Mouse (Mus musculus): ENCODE measurements around the gene Rpl5. TPM values are rescaled to one million over a fixed set of nuclear protein-coding genes. Genes with fewer than 3 reads are reported as not detected.

Gene Rpl5
- polyA plus RNA-seq, 1 experiment from 2014 or later = 91.0 TPM

- Histone ChIP-seq H3K36me3 (ENCODE audit: control insufficient read depth, insufficient read depth, low read length) (no peaks in the 10 kb centered on the region), H3K9ac (ENCODE audit: low read length) (no peak overlapping the region), H3K4me1 (ENCODE audit: control insufficient read depth, insufficient read depth, low read length) (no peaks in the 10 kb centered on the region), H3K27ac (replicated peaks; ENCODE audit: low read depth, low read length) (no peak overlapping the region), H3K9me3 (ENCODE audit: control insufficient read depth, low read length) (no peaks in the 10 kb centered on the region), H3K4me3 (ENCODE audit: low read depth, low read length) (no peak overlapping the region), H3K27me3 (ENCODE audit: control insufficient read depth, insufficient read depth, low read length) (no peaks in the 10 kb centered on the region), H3K4me2 (ENCODE audit: low read depth, severe bottlenecking) (no peak overlapping the region)
- ATAC-seq (ENCODE audit: insufficient number of reproducible peaks, low FRiP score, low TSS enrichment, low read depth) (no peak), DNase-seq (ENCODE audit: low spot score) (no peak)
- WGBS = 82% methylated on average over 1 of the region's 1 CpGs
Measured at GRCm38 (mm10) chr5:107942941-107943340, 42.6 kb downstream of the Rpl5 start.

DNA sequence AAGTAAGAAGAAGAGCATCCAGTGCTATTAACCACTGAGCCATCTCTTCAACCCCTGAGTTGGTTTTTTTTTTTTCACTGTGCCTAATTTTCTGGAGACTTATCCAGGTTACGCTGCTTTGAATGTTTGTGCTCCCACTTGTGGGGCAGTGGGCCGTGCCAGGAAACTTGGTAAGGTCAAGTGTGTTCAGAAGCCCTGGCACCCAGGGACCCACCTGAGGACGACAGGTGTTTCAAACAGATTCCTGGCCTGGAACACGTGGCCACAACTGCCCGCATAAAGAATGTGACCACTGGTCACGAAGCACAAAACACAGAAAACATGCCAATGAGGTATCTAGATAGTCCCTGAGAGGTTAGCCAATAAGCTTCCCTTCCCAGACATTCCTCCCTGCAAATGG is 43.2 kb downstream of the Rpl5 start:
- no peak for ATAC-seq (ENCODE audit: insufficient number of reproducible peaks, low FRiP score, low TSS enrichment, low read depth)
- Histone ChIP-seq H3K27ac (replicated peaks; ENCODE audit: low read depth, low read length) (no peak overlapping the region), H3K4me3 (ENCODE audit: low read depth, low read length) (no peak overlapping the region), H3K9ac (ENCODE audit: low read length) (no peak overlapping the region), H3K4me2 (ENCODE audit: low read depth, severe bottlenecking) (no peak overlapping the region), H3K4me1 (ENCODE audit: control insufficient read depth, insufficient read depth, low read length) (no peaks in the 10 kb centered on the region), H3K36me3 (ENCODE audit: control insufficient read depth, insufficient read depth, low read length) (no peaks in the 10 kb centered on the region), H3K27me3 (ENCODE audit: control insufficient read depth, insufficient read depth, low read length) (no peaks in the 10 kb centered on the region), H3K9me3 (ENCODE audit: control insufficient read depth, low read length) (no peaks in the 10 kb centered on the region)
- WGBS = 91% methylated on average over 6 of the region's 6 CpGs
- no peak for DNase-seq (ENCODE audit: low spot score)

GRCm38 (mm10) chr5:107946475-107946874 is 46.2 kb downstream of the Rpl5 start:
- no peaks in the 10 kb centered on the region for H3K9me3 ChIP-seq (ENCODE audit: control insufficient read depth, low read length)
- no peak overlapping the region for H3K4me2 ChIP-seq (ENCODE audit: low read depth, severe bottlenecking)
- H3K4me3 ChIP-seq (ENCODE audit: low read depth, low read length) = no peak overlapping the region
- ATAC-seq (ENCODE audit: insufficient number of reproducible peaks, low FRiP score, low TSS enrichment, low read depth) = no peak
- WGBS = 98% methylated on average over 1 of the region's 1 CpGs
- H3K9ac ChIP-seq (ENCODE audit: low read length) = no peak overlapping the region
- no peaks in the 10 kb centered on the region for H3K36me3 ChIP-seq (ENCODE audit: control insufficient read depth, insufficient read depth, low read length)
- no peaks in the 10 kb centered on the region for H3K4me1 ChIP-seq (ENCODE audit: control insufficient read depth, insufficient read depth, low read length)
- no peak overlapping the region for H3K27ac ChIP-seq (replicated peaks; ENCODE audit: low read depth, low read length)
- H3K27me3 ChIP-seq (ENCODE audit: control insufficient read depth, insufficient read depth, low read length) = no peaks in the 10 kb centered on the region
- no peak for DNase-seq (ENCODE audit: low spot score)

DNA sequence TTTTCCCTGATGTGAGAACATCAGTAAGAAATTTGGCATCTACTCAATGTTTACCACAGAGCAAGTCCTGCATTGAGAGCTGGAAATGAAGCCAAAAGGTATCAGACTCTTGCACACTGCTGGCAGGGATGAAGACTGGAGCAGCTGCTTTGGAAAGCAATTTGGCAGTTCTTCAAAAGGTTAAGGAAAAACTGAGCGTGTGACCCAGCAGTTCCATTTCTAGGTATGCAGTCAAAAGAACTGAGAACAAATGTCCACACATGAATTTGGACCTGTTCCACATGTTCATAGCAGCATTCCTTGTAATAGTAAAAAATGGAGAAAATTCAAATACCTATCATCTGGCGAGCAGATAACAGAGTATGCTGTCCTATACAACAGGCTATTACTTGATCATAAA is 47.2 kb downstream of the Rpl5 start:
- no peaks in the 10 kb centered on the region for H3K4me1 ChIP-seq (ENCODE audit: control insufficient read depth, insufficient read depth, low read length)
- no peak overlapping the region for H3K4me3 ChIP-seq (ENCODE audit: low read depth, low read length)
- no peak overlapping the region for H3K27ac ChIP-seq (replicated peaks; ENCODE audit: low read depth, low read length)
- H3K9ac ChIP-seq (ENCODE audit: low read length) = no peak overlapping the region
- ATAC-seq (ENCODE audit: insufficient number of reproducible peaks, low FRiP score, low TSS enrichment, low read depth) (no peak), DNase-seq (ENCODE audit: low spot score) (no peak)
- 90% methylated on average over 2 of the region's 2 CpGs for WGBS
- H3K27me3 ChIP-seq (ENCODE audit: control insufficient read depth, insufficient read depth, low read length) = no peaks in the 10 kb centered on the region
- H3K4me2 ChIP-seq (ENCODE audit: low read depth, severe bottlenecking) = no peak overlapping the region
- no peaks in the 10 kb centered on the region for H3K36me3 ChIP-seq (ENCODE audit: control insufficient read depth, insufficient read depth, low read length)
- no peaks in the 10 kb centered on the region for H3K9me3 ChIP-seq (ENCODE audit: control insufficient read depth, low read length)

DNA sequence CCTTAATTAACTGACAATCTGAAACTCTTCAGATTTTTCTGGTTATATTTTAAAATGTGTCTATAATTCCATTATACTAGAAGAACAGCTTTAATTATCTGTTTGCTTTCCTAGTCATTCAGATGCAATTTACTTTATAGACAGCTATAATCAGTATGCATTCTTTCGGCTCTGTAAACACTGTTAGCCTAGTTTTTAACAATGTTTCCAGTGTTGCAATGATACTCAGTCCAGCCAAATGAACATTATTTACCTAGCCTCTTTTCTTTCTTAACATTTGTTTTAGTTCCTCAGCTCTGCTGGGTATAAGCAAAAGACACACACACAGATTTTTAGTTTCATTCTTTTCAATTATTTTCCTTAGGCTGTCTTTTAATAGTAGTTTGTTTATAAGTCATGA is 48.6 kb downstream of the Rpl5 start:
- H3K27ac ChIP-seq (replicated peaks; ENCODE audit: low read depth, low read length) = no peak overlapping the region
- no peak overlapping the region for H3K4me3 ChIP-seq (ENCODE audit: low read depth, low read length)
- WGBS = 93% methylated on average over 1 of the region's 1 CpGs
- H3K9ac ChIP-seq (ENCODE audit: low read length) = no peak overlapping the region
- DNase-seq (ENCODE audit: low spot score) = no peak
- no peak overlapping the region for H3K4me2 ChIP-seq (ENCODE audit: low read depth, severe bottlenecking)
- no peaks in the 10 kb centered on the region for H3K27me3 ChIP-seq (ENCODE audit: control insufficient read depth, insufficient read depth, low read length)
- H3K4me1 ChIP-seq (ENCODE audit: control insufficient read depth, insufficient read depth, low read length) = no peaks in the 10 kb centered on the region
- H3K36me3 ChIP-seq (ENCODE audit: control insufficient read depth, insufficient read depth, low read length) = no peaks in the 10 kb centered on the region
- no peak for ATAC-seq (ENCODE audit: insufficient number of reproducible peaks, low FRiP score, low TSS enrichment, low read depth)
- H3K9me3 ChIP-seq (ENCODE audit: control insufficient read depth, low read length) = no peaks in the 10 kb centered on the region

DNA sequence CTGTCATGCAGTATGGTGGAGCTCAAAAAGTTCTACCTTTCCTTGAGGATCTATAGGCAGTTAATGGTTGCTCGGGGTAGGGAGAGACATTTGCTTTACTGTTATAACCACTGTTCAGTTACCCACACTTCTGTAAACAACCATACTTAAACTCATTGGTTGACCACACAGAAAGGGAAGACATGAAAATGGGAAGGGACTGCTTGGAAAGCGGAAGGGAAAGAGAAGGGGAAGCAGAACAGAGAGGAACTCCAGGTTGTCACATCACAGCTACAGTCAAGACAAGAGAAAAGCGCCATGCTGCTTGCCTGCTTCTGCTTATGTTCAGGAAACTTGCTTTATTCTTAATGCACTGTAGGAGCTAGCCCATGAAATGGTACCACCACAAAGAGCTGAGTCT is 49.3 kb downstream of the Rpl5 start:
- WGBS = 85% methylated on average over 3 of the region's 3 CpGs
- Histone ChIP-seq H3K4me3 (ENCODE audit: low read depth, low read length) (no peak overlapping the region), H3K36me3 (ENCODE audit: control insufficient read depth, insufficient read depth, low read length) (no peaks in the 10 kb centered on the region), H3K9me3 (ENCODE audit: control insufficient read depth, low read length) (no peaks in the 10 kb centered on the region), H3K27me3 (ENCODE audit: control insufficient read depth, insufficient read depth, low read length) (no peaks in the 10 kb centered on the region), H3K9ac (ENCODE audit: low read length) (no peak overlapping the region), H3K4me1 (ENCODE audit: control insufficient read depth, insufficient read depth, low read length) (no peaks in the 10 kb centered on the region), H3K4me2 (ENCODE audit: low read depth, severe bottlenecking) (no peak overlapping the region), H3K27ac (replicated peaks; ENCODE audit: low read depth, low read length) (no peak overlapping the region)
- ATAC-seq (ENCODE audit: insufficient number of reproducible peaks, low FRiP score, low TSS enrichment, low read depth) = no peak
- DNase-seq (ENCODE audit: low spot score) = no peak

DNA sequence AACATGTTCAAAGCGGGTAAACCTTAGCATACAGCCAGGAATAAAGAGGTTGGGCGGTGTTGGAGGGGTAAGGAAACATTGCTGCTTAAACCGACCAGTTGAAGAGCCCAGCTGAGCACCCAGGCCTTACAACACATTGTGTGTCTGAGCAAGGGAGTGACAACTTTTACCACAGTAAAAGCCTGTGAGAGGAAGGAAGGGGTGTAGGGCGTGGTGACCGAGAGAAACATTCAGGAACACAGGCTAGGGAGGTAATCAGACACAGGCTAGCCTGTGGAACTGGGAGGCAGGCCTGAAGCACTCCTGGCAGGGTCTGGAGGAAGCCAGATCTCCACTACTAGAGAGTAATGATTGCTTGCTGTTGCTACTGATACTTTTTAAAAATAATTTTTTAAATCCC is 50.3 kb downstream of the Rpl5 start:
- Histone ChIP-seq H3K27ac (replicated peaks; ENCODE audit: low read depth, low read length) (no peak overlapping the region), H3K9me3 (ENCODE audit: control insufficient read depth, low read length) (no peaks in the 10 kb centered on the region), H3K27me3 (ENCODE audit: control insufficient read depth, insufficient read depth, low read length) (no peaks in the 10 kb centered on the region), H3K4me1 (ENCODE audit: control insufficient read depth, insufficient read depth, low read length) (no peaks in the 10 kb centered on the region), H3K4me2 (ENCODE audit: low read depth, severe bottlenecking) (no peak overlapping the region), H3K4me3 (ENCODE audit: low read depth, low read length) (no peak overlapping the region), H3K36me3 (ENCODE audit: control insufficient read depth, insufficient read depth, low read length) (no peaks in the 10 kb centered on the region), H3K9ac (ENCODE audit: low read length) (no peak overlapping the region)
- ATAC-seq (ENCODE audit: insufficient number of reproducible peaks, low FRiP score, low TSS enrichment, low read depth) (no peak), DNase-seq (ENCODE audit: low spot score) (no peak)
- 68% methylated on average over 5 of the region's 5 CpGs for WGBS

Other genes starting within 250 kb of the Rpl5 start
- 0.13 TPM in 1 of 2 replicates, not detected in the other for gene Gfi1, start 174.5 kb upstream of the Rpl5 start, polyA plus RNA-seq (2014; fragmentation: Nextera tagmentation; extraction: Ambion mirVana)
- 0.14 and 0.23 TPM in 2 replicates for gene Ube2d2b, start 70.4 kb upstream of the Rpl5 start, polyA plus RNA-seq (2014; fragmentation: Nextera tagmentation; extraction: Ambion mirVana)
- gene Evi5, start 25.4 kb upstream of the Rpl5 start, polyA plus RNA-seq (2014; fragmentation: Nextera tagmentation; extraction: Ambion mirVana) = 65.6 and 66.9 TPM in 2 replicates
- 17.6 and 18.8 TPM in 2 replicates for gene Fam69a, start 86.6 kb downstream of the Rpl5 start, polyA plus RNA-seq (2014; fragmentation: Nextera tagmentation; extraction: Ambion mirVana)
- gene Mtf2, start 165.2 kb downstream of the Rpl5 start, polyA plus RNA-seq (2014; fragmentation: Nextera tagmentation; extraction: Ambion mirVana) = 170 and 172 TPM in 2 replicates
- gene Tmed5, start 232.1 kb downstream of the Rpl5 start, polyA plus RNA-seq (2014; fragmentation: Nextera tagmentation; extraction: Ambion mirVana) = 26.1 and 28.1 TPM in 2 replicates
- gene Ccdc18, start 232.4 kb downstream of the Rpl5 start, polyA plus RNA-seq (2014; fragmentation: Nextera tagmentation; extraction: Ambion mirVana) = 12.6 and 15.3 TPM in 2 replicates

All from limb, embryonic 11.5 days (tissue).